Mouse (Mus musculus) brain, adult 10 weeks (tissue): ENCODE data around the gene Smarca1. TPM values are rescaled to one million over a fixed set of nuclear protein-coding genes. Genes with fewer than 3 reads are reported as not detected.

ENCODE experiments used
- polyA plus RNA-seq: library from polyadenylated mRNA; stranded (reverse); fragments of 350-450 nt; fragmentation: Illumina TruSeq; extraction: RNeasy Lipid Tissue Mini Kit (QIAGEN cat#74804); gene quantifications from one replicate; pipeline ENCODE4 v1.2.3, GENCODE M21; 2015; ENCODE audit warnings: low read depth, low replicate concordance

Smarca1 gene
- polyA plus RNA-seq: 18.6 TPM

DNA sequence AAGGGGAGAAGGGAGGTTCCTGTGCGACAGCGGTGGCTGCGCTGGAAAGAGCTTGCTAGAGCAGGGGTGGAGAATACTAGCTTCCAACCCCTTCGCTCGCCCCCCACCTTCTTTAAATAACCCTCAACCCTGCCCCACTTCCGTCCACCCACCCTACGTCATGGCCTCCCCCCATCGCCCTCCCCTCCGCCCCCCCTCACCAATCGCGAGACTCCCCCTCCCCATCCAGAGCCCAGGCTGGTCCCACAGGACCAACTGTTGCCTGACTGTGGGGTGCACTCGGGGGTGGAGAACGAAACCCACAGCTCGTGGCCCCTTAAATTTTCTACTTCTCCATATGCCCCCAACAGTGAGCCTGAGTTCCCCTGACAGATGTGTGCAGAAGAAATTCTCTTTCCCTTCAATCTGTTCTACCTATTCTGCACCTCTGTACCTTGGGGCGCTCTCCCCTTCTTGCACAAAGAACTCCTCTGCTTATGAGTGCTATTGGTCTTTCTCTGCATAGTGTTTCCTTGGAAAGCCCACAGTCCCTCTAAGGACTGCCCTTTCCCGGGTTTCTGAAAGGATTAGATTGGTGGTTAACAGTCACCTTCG lies at the start of gene Smarca1:
Gene Smarca1, minus strand, starts transcription at position 544 of the 594 bp plus-strand sequence.

DNA sequence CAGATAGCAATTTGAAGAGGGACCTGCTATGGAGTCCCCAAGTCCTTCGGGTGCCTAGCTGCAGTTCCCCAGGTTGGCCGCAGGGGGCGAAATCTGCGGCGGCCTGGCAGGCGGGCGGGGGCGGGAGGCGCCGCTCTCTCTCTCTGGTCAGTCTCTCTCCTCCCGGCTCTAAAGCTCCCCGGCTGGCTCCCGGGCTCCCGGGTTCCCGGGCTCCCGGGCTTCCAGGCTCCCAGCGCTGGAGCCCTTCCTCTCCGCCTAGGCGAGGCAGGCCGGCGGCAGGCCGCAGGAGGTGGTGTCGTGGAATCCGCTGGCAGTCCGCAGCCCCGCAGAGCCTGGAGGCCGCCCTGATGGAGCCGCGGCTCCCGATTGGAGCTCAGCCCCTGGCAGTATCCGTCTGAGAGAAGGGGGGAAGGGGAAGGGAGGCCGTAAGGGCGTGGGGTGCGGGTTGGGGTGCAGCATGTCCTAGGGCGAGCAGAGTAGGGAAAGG lies 19.6 kb upstream of the Smarca1 start, which contains the start of gene Ocrl:
Gene Ocrl, plus strand, starts transcription at position 82 of the 487 bp plus-strand sequence.

Other genes with a start within 250 kb of the Smarca1 start
- 41.7 TPM for gene Ocrl, start 19.4 kb upstream of the Smarca1 start, polyA plus RNA-seq
- 30.5 TPM for gene Apln, start 141.9 kb upstream of the Smarca1 start, polyA plus RNA-seq
- 0.64 TPM for gene Xpnpep2, start 215.8 kb upstream of the Smarca1 start, polyA plus RNA-seq